Mouse (Mus musculus) testis, adult 2 months (tissue): Measurements from ENCODE around the gene Vmn2r91.
"Not testable (repeated sequence)": the region's sequence is repeated elsewhere in the genome, so short reads cannot be mapped to it uniquely, and the experiment has no call there.

Experiments used
- CTCF ChIP-seq: fragments of 200-500 bp; IDR thresholded peaks from 2 replicates; pipeline ENCODE4 v1.5.1; 2012; ENCODE audit warnings: low read depth, mild to moderate bottlenecking, inconsistent platforms, low read length, moderate library complexity; ENCODE audit not compliant: control insufficient read depth, insufficient read depth, insufficient replicate concordance
- POLR2A ChIP-seq: fragments of 200-500 bp; IDR thresholded peaks from 2 replicates; pipeline ENCODE4 v1.6.1; 2012; ENCODE audit warnings: low read depth, mild to moderate bottlenecking, inconsistent platforms, low read length, moderate library complexity; ENCODE audit not compliant: control insufficient read depth

DNA sequence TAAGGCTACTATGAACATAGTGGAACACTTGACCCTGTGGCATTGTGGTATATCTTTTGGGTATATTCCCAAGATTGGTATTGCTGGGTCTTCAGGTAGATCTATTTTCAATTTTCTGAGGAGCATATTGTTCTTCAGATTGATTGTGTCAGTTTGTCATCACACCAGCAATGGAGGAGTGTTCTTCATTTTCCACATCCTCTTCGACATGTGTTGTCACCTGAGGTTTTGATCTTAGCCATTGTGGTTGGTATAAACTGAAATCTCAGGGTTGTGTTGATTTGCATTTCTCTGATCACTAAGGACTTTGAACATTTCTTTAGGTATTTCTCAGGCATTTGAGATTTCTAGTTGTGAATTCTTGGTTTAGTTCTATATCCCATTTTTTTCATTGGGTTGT is 10.8 kb downstream of the Vmn2r91 start:
- TF ChIP-seq CTCF, POLR2A: not testable (repeated sequence)
